Mouse (Mus musculus): ENCODE results near the gene Bcas1. TPM values are rescaled to one million over a fixed set of nuclear protein-coding genes. Genes with fewer than 3 reads are reported as not detected.
"Not testable (repeated sequence)": the region's sequence is repeated elsewhere in the genome, so short reads cannot be mapped to it uniquely, and the experiment has no call there.

Gene Bcas1
- polyA plus RNA-seq, 1 experiment from 2014 or later = 1.5 TPM

- H3K4me2 ChIP-seq (replicated peaks; ENCODE audit: low read depth, low read length) = no peak overlapping the region
- no peaks in the 10 kb centered on the region for H3K4me1 ChIP-seq (ENCODE audit: control insufficient read depth, insufficient read depth, low read length)
- H3K9me3 ChIP-seq (ENCODE audit: control insufficient read depth, low read depth, low read length) = no peaks in the 10 kb centered on the region
- no peak for ATAC-seq (ENCODE audit: insufficient number of reproducible peaks, insufficient read depth, low FRiP score, low read depth)
- no peaks in the 10 kb centered on the region for H3K27me3 ChIP-seq (ENCODE audit: control insufficient read depth, insufficient read depth, low read length)
- no peaks in the 10 kb centered on the region for H3K36me3 ChIP-seq (ENCODE audit: control insufficient read depth, insufficient read depth, low read length)
- 68% methylated on average over 7 of the region's 7 CpGs for WGBS
- H3K4me3 ChIP-seq (ENCODE audit: low read depth, low read length) = no peak overlapping the region
- H3K27ac ChIP-seq (ENCODE audit: low read length) = no peak overlapping the region
- H3K9ac ChIP-seq (replicated peaks; ENCODE audit: low read depth, low read length) = no peak overlapping the region
These were observed 34.0 kb upstream of the Bcas1 start for GRCm38 (mm10) chr2:170461652-170462051.

DNA sequence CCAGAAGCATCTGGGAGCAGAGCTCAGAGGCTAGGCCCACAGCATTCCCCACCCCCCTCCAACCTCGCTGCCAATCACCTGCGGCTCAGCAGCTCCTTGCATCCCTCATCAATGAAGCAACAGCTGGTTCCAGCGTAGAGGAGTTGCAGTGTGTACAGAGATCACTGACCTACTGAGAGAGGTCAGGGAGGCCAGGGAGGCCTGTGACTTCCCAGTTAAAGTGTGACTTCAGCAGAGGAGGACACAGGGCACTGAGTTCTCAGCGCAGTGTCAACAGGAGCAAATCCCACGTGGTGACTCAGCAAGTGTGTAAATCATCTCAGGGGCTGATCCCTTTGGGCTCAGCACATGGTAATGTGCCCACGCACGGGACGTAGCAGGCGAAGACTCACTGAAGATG lies 32.2 kb upstream of the Bcas1 start:
- no peak for ATAC-seq (ENCODE audit: insufficient number of reproducible peaks, insufficient read depth, low FRiP score, low read depth)
- WGBS = 23% methylated on average over 9 of the region's 9 CpGs
- Histone ChIP-seq H3K27me3 (ENCODE audit: control insufficient read depth, insufficient read depth, low read length) (no peaks in the 10 kb centered on the region), H3K9ac (replicated peaks; ENCODE audit: low read depth, low read length) (no peak overlapping the region), H3K4me2 (replicated peaks; ENCODE audit: low read depth, low read length) (no peak overlapping the region), H3K4me1 (ENCODE audit: control insufficient read depth, insufficient read depth, low read length) (no peaks in the 10 kb centered on the region), H3K27ac (ENCODE audit: low read length) (no peak overlapping the region), H3K4me3 (ENCODE audit: low read depth, low read length) (no peak overlapping the region), H3K9me3 (ENCODE audit: control insufficient read depth, low read depth, low read length) (no peaks in the 10 kb centered on the region), H3K36me3 (ENCODE audit: control insufficient read depth, insufficient read depth, low read length) (no peaks in the 10 kb centered on the region)

DNA sequence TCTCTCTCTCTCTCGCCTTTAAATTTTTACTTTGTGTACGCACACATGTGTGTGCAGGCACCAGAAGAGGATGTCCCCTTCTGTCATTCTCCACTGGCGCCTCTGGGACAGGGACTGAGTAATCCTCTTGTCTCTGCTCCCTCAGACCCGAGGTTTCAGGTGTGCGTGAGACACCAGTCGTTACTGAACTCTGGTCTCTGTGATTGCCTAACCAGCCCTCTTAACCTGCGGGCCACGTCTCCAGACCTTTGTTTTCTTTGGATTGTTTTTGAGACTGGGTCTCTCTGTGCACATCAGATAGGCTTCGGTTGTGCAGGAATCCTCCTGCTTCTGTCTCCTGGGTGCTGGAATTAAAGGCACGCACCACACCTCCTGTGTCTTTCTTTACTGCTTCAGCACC lies 31.5 kb upstream of the Bcas1 start:
- no peak overlapping the region for H3K27ac ChIP-seq (ENCODE audit: low read length)
- no peak overlapping the region for H3K4me2 ChIP-seq (replicated peaks; ENCODE audit: low read depth, low read length)
- no peaks in the 10 kb centered on the region for H3K36me3 ChIP-seq (ENCODE audit: control insufficient read depth, insufficient read depth, low read length)
- H3K4me3 ChIP-seq (ENCODE audit: low read depth, low read length) = no peak overlapping the region
- no peaks in the 10 kb centered on the region for H3K9me3 ChIP-seq (ENCODE audit: control insufficient read depth, low read depth, low read length)
- ATAC-seq (ENCODE audit: insufficient number of reproducible peaks, insufficient read depth, low FRiP score, low read depth) = no peak
- WGBS = 73% methylated on average over 10 of the region's 10 CpGs
- H3K9ac ChIP-seq (replicated peaks; ENCODE audit: low read depth, low read length) = no peak overlapping the region
- H3K27me3 ChIP-seq (ENCODE audit: control insufficient read depth, insufficient read depth, low read length) = no peaks in the 10 kb centered on the region
- no peaks in the 10 kb centered on the region for H3K4me1 ChIP-seq (ENCODE audit: control insufficient read depth, insufficient read depth, low read length)

- ATAC-seq (ENCODE audit: insufficient number of reproducible peaks, insufficient read depth, low FRiP score, low read depth); H3K4me2 ChIP-seq (replicated peaks; ENCODE audit: low read depth, low read length); H3K9me3 ChIP-seq (ENCODE audit: control insufficient read depth, low read depth, low read length); H3K27me3 ChIP-seq (ENCODE audit: control insufficient read depth, insufficient read depth, low read length); H3K4me3 ChIP-seq (ENCODE audit: low read depth, low read length); H3K9ac ChIP-seq (replicated peaks; ENCODE audit: low read depth, low read length); H3K36me3 ChIP-seq (ENCODE audit: control insufficient read depth, insufficient read depth, low read length); H3K27ac ChIP-seq (ENCODE audit: low read length); H3K4me1 ChIP-seq (ENCODE audit: control insufficient read depth, insufficient read depth, low read length): not testable (repeated sequence)
- 59% methylated on average over 3 of the region's 4 CpGs for WGBS
These were observed 26.2 kb upstream of the Bcas1 start for GRCm38 (mm10) chr2:170453809-170454208.

DNA sequence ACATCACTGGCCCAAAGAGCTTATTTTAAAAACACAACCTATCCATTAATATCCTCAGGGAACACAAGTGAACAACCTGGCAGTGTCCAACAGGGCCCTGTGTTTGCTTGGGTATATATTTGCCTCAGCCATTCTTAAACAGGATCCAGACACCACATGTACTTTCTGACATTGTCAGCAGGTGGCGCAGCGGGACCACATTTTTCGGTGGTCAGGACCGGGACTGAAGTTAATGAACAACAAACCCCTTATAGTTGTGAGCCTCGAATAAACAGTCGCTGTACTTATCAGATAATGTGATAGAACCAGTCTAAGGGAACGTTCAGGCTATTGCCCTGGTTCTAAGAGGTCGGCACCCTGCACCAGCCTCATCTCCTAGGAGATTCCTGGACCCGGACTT lies 23.3 kb upstream of the Bcas1 start:
- Histone ChIP-seq H3K27ac (ENCODE audit: low read length) (no peak overlapping the region), H3K4me1 (ENCODE audit: control insufficient read depth, insufficient read depth, low read length) (no peaks in the 10 kb centered on the region), H3K27me3 (ENCODE audit: control insufficient read depth, insufficient read depth, low read length) (no peaks in the 10 kb centered on the region; the same call in 1 of the 2 replicates), H3K9ac (replicated peaks; ENCODE audit: low read depth, low read length) (no peak overlapping the region), H3K4me2 (replicated peaks; ENCODE audit: low read depth, low read length) (no peak overlapping the region; the same call in 1 of the 2 replicates), H3K4me3 (ENCODE audit: low read depth, low read length) (no peak overlapping the region), H3K36me3 (ENCODE audit: control insufficient read depth, insufficient read depth, low read length) (no peaks in the 10 kb centered on the region), H3K9me3 (ENCODE audit: control insufficient read depth, low read depth, low read length) (no peaks in the 10 kb centered on the region)
- peak; percentile 64 for ATAC-seq (ENCODE audit: insufficient number of reproducible peaks, insufficient read depth, low FRiP score, low read depth)
- WGBS = 7% methylated on average over 9 of the region's 9 CpGs

DNA sequence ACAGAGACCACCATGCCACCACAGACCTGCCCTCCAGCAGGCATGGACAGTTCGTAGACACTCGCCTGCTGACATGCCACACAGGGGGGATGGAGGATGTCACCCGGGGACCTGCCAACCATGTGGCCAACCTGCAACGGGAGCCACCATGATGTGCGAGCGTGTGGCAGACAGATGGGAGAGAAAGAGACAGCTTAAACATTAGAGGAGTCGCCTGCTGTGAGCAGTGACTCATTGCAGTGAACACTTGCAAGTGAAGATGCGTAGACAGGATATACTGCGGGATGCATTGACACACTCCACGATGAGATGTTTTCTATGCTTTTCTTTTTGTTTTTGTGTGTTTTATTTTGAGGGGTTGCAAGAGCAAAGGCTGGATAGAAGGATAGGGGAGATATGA lies 20.0 kb upstream of the Bcas1 start:
- no peak overlapping the region for H3K27ac ChIP-seq (ENCODE audit: low read length)
- H3K4me2 ChIP-seq (replicated peaks; ENCODE audit: low read depth, low read length) = no peak overlapping the region
- no peaks in the 10 kb centered on the region for H3K9me3 ChIP-seq (ENCODE audit: control insufficient read depth, low read depth, low read length)
- ATAC-seq (ENCODE audit: insufficient number of reproducible peaks, insufficient read depth, low FRiP score, low read depth) = no peak
- H3K27me3 ChIP-seq (ENCODE audit: control insufficient read depth, insufficient read depth, low read length) = no peaks in the 10 kb centered on the region; the same call in 1 of the 2 replicates
- no peaks in the 10 kb centered on the region for H3K4me1 ChIP-seq (ENCODE audit: control insufficient read depth, insufficient read depth, low read length)
- no peaks in the 10 kb centered on the region for H3K36me3 ChIP-seq (ENCODE audit: control insufficient read depth, insufficient read depth, low read length)
- 77% methylated on average over 10 of the region's 10 CpGs for WGBS
- no peak overlapping the region for H3K9ac ChIP-seq (replicated peaks; ENCODE audit: low read depth, low read length)
- no peak overlapping the region for H3K4me3 ChIP-seq (ENCODE audit: low read depth, low read length)

- Histone ChIP-seq H3K9me3 (ENCODE audit: control insufficient read depth, low read depth, low read length) (no peaks in the 10 kb centered on the region), H3K27ac (ENCODE audit: low read length) (no peak overlapping the region), H3K27me3 (ENCODE audit: control insufficient read depth, insufficient read depth, low read length) (no peaks in the 10 kb centered on the region; the same call in 1 of the 2 replicates), H3K9ac (replicated peaks; ENCODE audit: low read depth, low read length) (no peak overlapping the region), H3K36me3 (ENCODE audit: control insufficient read depth, insufficient read depth, low read length) (no peaks in the 10 kb centered on the region), H3K4me2 (replicated peaks; ENCODE audit: low read depth, low read length) (no peak overlapping the region), H3K4me1 (ENCODE audit: control insufficient read depth, insufficient read depth, low read length) (no peaks in the 10 kb centered on the region), H3K4me3 (ENCODE audit: low read depth, low read length) (no peak overlapping the region)
- no peak for ATAC-seq (ENCODE audit: insufficient number of reproducible peaks, insufficient read depth, low FRiP score, low read depth)
- 60% methylated on average over 5 of the region's 5 CpGs for WGBS
These were observed 19.3 kb upstream of the Bcas1 start for GRCm38 (mm10) chr2:170446843-170447383.

DNA sequence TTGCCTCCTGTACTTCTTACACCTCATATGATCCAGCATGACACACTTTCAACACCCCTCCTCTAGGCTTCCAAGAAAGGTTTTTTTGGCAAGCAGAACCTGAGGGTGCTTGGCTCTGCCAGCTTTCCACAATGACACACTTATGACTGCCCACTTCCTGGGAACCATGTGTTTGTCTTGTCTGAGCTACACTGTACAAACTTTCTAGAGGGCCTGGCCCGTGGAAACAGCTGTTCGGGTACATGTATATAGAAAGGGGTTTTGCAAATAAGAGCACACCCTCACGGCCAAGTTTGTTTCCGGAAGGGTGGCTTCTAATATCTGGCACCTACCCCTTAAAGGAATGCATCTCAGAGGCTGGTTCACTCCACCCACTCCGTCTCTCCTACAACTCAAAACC lies 18.2 kb upstream of the Bcas1 start:
- 0 out of 2 replicates have a peak, but pooled peaks have one; percentile 42 for ATAC-seq (ENCODE audit: insufficient number of reproducible peaks, insufficient read depth, low FRiP score, low read depth)
- Histone ChIP-seq H3K4me3 (ENCODE audit: low read depth, low read length) (no peak overlapping the region), H3K27ac (ENCODE audit: low read length) (no peak overlapping the region), H3K4me2 (replicated peaks; ENCODE audit: low read depth, low read length) (no peak overlapping the region), H3K36me3 (ENCODE audit: control insufficient read depth, insufficient read depth, low read length) (no peaks in the 10 kb centered on the region), H3K9me3 (ENCODE audit: control insufficient read depth, low read depth, low read length) (no peaks in the 10 kb centered on the region), H3K4me1 (ENCODE audit: control insufficient read depth, insufficient read depth, low read length) (no peaks in the 10 kb centered on the region), H3K27me3 (ENCODE audit: control insufficient read depth, insufficient read depth, low read length) (no peaks in the 10 kb centered on the region; the same call in 1 of the 2 replicates), H3K9ac (replicated peaks; ENCODE audit: low read depth, low read length) (no peak overlapping the region)
- WGBS = 61% methylated on average over 5 of the region's 5 CpGs

DNA sequence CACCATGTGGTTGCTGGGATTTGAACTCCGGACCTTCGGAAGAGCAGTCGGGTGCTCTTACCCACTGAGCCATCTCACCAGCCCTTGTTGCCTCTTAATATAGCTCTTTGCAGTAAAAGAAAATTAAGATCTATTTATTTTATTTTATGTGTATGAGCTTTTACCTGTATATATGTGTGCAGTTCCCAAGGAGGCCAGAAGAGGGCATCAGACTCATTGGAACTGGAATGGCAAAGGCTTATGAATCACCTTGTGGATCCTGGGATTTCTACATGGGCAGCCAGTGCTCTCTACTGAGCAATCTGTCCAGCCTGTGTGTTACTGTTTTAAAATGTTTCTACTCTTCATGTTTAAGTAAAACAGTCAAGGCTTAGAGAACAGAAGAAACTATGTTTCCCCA lies 14.9 kb upstream of the Bcas1 start:
- H3K4me1 ChIP-seq (ENCODE audit: control insufficient read depth, insufficient read depth, low read length) = no peaks in the 10 kb centered on the region
- no peak overlapping the region for H3K27ac ChIP-seq (ENCODE audit: low read length)
- H3K9ac ChIP-seq (replicated peaks; ENCODE audit: low read depth, low read length) = no peak overlapping the region
- H3K36me3 ChIP-seq (ENCODE audit: control insufficient read depth, insufficient read depth, low read length) = no peaks in the 10 kb centered on the region
- no peaks in the 10 kb centered on the region; the same call in 1 of the 2 replicates for H3K27me3 ChIP-seq (ENCODE audit: control insufficient read depth, insufficient read depth, low read length)
- no peak overlapping the region for H3K4me3 ChIP-seq (ENCODE audit: low read depth, low read length)
- no peaks in the 10 kb centered on the region for H3K9me3 ChIP-seq (ENCODE audit: control insufficient read depth, low read depth, low read length)
- no peak overlapping the region for H3K4me2 ChIP-seq (replicated peaks; ENCODE audit: low read depth, low read length)
- no peak for ATAC-seq (ENCODE audit: insufficient number of reproducible peaks, insufficient read depth, low FRiP score, low read depth)
- WGBS = 81% methylated on average over 3 of the region's 3 CpGs

Measured in stomach, embryonic 14.5 days (tissue).